Mouse (Mus musculus): ENCODE data around the gene Rftn2. TPM values are rescaled to one million over a fixed set of nuclear protein-coding genes. Genes with fewer than 3 reads are reported as not detected.

Rftn2 gene
- polyA plus RNA-seq, 1 experiment from 2014 or later, result 7.1 TPM

- no peaks in the 10 kb centered on the region for H3K9me3 ChIP-seq (ENCODE audit: control insufficient read depth, low read length)
- H3K27me3 ChIP-seq (replicated peaks; ENCODE audit: control insufficient read depth, insufficient read depth, low read length), result no peaks in the 10 kb centered on the region
- 64% methylated on average over 5 of the region's 5 CpGs for WGBS
- H3K27ac ChIP-seq (ENCODE audit: low read length), result no peak overlapping the region
- H3K4me3 ChIP-seq (ENCODE audit: low read length), result no peak overlapping the region
- no peak for ATAC-seq
- no peak overlapping the region for H3K9ac ChIP-seq (ENCODE audit: low read depth, low read length)
- no peak overlapping the region for H3K4me2 ChIP-seq (ENCODE audit: low read depth, low read length)
- no peaks in the 10 kb centered on the region for H3K4me1 ChIP-seq (ENCODE audit: control insufficient read depth, insufficient read depth, low read length)
- no peaks in the 10 kb centered on the region; the same call in 1 of the 2 replicates for H3K36me3 ChIP-seq (ENCODE audit: control insufficient read depth, insufficient read depth, low read length)
Measured at GRCm38 (mm10) chr1:55162781-55163180, 63.8 kb downstream of the Rftn2 start.

DNA sequence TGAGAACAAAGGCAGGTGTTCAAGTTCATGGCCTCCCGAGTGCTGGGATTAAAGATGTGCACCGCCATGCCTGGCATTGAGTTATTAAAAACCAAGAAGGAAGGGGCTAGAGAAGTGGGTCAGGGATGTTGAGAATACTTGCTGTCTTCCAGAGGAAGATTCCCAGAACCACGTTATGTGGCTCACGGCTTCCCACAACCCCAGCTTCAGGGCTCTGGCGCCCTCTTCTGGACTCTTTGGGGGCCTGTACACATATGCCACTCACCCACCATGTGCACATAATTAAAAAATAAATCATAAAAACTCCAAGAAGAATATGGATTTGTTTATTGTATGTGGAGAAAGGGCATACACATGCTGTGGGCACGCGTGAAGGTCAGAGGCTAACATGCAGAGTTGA, 64.7 kb downstream of the Rftn2 start:
- ATAC-seq, result no peak
- 76% methylated on average over 7 of the region's 7 CpGs for WGBS

DNA sequence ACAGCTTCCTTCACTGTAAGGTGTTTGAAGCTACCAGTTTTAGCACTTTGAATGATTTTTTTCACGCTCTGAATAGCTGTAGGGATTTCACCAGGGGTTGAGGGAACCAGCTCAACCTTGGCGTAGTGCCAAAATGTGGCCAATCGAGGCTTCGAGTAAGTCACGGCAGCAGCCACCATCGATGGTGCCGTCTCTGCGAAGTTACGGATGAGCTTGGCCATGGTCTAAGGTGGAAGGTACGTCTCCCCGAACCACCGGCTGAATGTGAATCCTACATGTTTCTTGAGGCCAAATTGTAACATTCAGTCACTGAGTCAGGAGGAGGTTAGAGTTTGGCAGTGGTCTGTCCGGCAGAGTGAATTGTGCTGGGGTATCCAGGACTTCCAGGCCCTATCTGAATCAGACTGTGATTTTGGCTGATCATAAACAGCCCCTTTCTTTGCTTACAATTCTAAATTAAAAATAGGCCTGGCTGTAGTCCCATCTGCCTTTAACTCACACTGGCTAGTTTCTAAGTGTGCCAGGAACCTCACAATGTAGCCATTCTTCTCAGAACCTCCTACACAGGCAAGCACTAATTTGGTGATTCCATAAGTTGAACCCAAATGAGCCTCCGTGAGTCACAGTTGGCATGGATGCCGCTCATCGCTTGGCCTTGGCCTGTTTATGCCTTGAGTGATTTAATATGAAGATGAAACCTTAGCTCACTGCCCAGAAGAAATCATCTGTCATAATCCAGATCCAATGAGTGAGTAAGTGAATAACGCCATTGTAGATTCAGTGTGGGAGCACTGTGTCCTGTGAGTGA, 65.5 kb downstream of the Rftn2 start:
- Histone ChIP-seq H3K4me2 (ENCODE audit: low read depth, low read length) (no peak overlapping the region), H3K9me3 (ENCODE audit: control insufficient read depth, low read length) (no peaks in the 10 kb centered on the region), H3K4me1 (ENCODE audit: control insufficient read depth, insufficient read depth, low read length) (no peaks in the 10 kb centered on the region), H3K9ac (ENCODE audit: low read depth, low read length) (no peak overlapping the region), H3K27me3 (replicated peaks; ENCODE audit: control insufficient read depth, insufficient read depth, low read length) (no peaks in the 10 kb centered on the region), H3K36me3 (ENCODE audit: control insufficient read depth, insufficient read depth, low read length) (peaks cover 3% of the 10 kb centered on the region; the same call in 1 of the 2 replicates), H3K4me3 (ENCODE audit: low read length) (no peak overlapping the region), H3K27ac (ENCODE audit: low read length) (no peak overlapping the region)
- ATAC-seq, result peak; percentile 26; the same call in 1 of the 2 replicates
- WGBS, result 87% methylated on average over 17 of the region's 17 CpGs

More for the DNA sequence above, 64.7 kb downstream of the Rftn2 start:
- no peaks in the 10 kb centered on the region for H3K4me1 ChIP-seq (ENCODE audit: control insufficient read depth, insufficient read depth, low read length)
- H3K4me3 ChIP-seq (ENCODE audit: low read length), result no peak overlapping the region
- peaks cover 3% of the 10 kb centered on the region; the same call in 1 of the 2 replicates for H3K36me3 ChIP-seq (ENCODE audit: control insufficient read depth, insufficient read depth, low read length)
- H3K27ac ChIP-seq (ENCODE audit: low read length), result no peak overlapping the region
- no peak overlapping the region for H3K9ac ChIP-seq (ENCODE audit: low read depth, low read length)
- H3K4me2 ChIP-seq (ENCODE audit: low read depth, low read length), result no peak overlapping the region
- H3K9me3 ChIP-seq (ENCODE audit: control insufficient read depth, low read length), result no peaks in the 10 kb centered on the region
- H3K27me3 ChIP-seq (replicated peaks; ENCODE audit: control insufficient read depth, insufficient read depth, low read length), result no peaks in the 10 kb centered on the region

- H3K4me3 ChIP-seq (ENCODE audit: low read length), result no peak overlapping the region
- H3K9ac ChIP-seq (ENCODE audit: low read depth, low read length), result no peak overlapping the region
- H3K27ac ChIP-seq (ENCODE audit: low read length), result no peak overlapping the region
- 83% methylated on average over 3 of the region's 3 CpGs for WGBS
- H3K36me3 ChIP-seq (ENCODE audit: control insufficient read depth, insufficient read depth, low read length), result peaks cover 3% of the 10 kb centered on the region; the same call in 1 of the 2 replicates
- ATAC-seq, result no peak
- H3K4me2 ChIP-seq (ENCODE audit: low read depth, low read length), result no peak overlapping the region
- H3K4me1 ChIP-seq (ENCODE audit: control insufficient read depth, insufficient read depth, low read length), result no peaks in the 10 kb centered on the region
- no peaks in the 10 kb centered on the region for H3K9me3 ChIP-seq (ENCODE audit: control insufficient read depth, low read length)
- H3K27me3 ChIP-seq (replicated peaks; ENCODE audit: control insufficient read depth, insufficient read depth, low read length), result no peaks in the 10 kb centered on the region
Measured at GRCm38 (mm10) chr1:55160218-55160617, 66.4 kb downstream of the Rftn2 start.

GRCm38 (mm10) chr1:55158821-55159220, 67.8 kb downstream of the Rftn2 start:
- Histone ChIP-seq H3K4me3 (ENCODE audit: low read length) (no peak overlapping the region), H3K36me3 (ENCODE audit: control insufficient read depth, insufficient read depth, low read length) (peaks cover 3% of the 10 kb centered on the region; the same call in 1 of the 2 replicates), H3K4me1 (ENCODE audit: control insufficient read depth, insufficient read depth, low read length) (no peaks in the 10 kb centered on the region), H3K27me3 (replicated peaks; ENCODE audit: control insufficient read depth, insufficient read depth, low read length) (no peaks in the 10 kb centered on the region), H3K9me3 (ENCODE audit: control insufficient read depth, low read length) (no peaks in the 10 kb centered on the region), H3K4me2 (ENCODE audit: low read depth, low read length) (no peak overlapping the region), H3K9ac (ENCODE audit: low read depth, low read length) (no peak overlapping the region), H3K27ac (ENCODE audit: low read length) (no peak overlapping the region)
- WGBS, result 90% methylated on average over 8 of the region's 8 CpGs
- ATAC-seq, result no peak

DNA sequence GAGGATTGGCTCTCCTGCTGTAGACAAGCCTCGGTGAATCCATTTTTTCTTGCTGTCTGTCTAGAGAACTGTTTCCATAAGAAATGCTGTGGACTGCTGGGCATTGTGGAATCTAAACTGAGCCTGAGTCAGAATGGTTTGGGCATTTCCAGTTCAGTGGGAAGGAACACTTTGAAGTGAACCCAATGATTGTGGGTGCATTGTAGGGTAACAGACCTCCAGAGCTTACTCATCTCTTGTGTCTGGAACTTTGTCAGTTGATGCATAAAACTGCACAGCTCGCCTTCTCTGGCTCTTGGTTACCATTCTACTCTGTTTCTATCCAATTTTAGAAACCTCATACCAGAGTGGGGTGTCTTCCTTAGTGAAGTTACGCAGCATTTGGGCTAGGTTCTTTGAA, 68.4 kb downstream of the Rftn2 start:
- H3K36me3 ChIP-seq (ENCODE audit: control insufficient read depth, insufficient read depth, low read length), result peaks cover 3% of the 10 kb centered on the region; the same call in 1 of the 2 replicates
- 90% methylated on average over 3 of the region's 3 CpGs for WGBS

GRCm38 (mm10) chr1:55157329-55157728, 69.3 kb downstream of the Rftn2 start:
- no peaks in the 10 kb centered on the region for H3K27me3 ChIP-seq (replicated peaks; ENCODE audit: control insufficient read depth, insufficient read depth, low read length)
- peaks cover 3% of the 10 kb centered on the region; the same call in 1 of the 2 replicates for H3K36me3 ChIP-seq (ENCODE audit: control insufficient read depth, insufficient read depth, low read length)
- no peak overlapping the region for H3K4me2 ChIP-seq (ENCODE audit: low read depth, low read length)
- no peak overlapping the region for H3K9ac ChIP-seq (ENCODE audit: low read depth, low read length)
- ATAC-seq, result no peak
- no peaks in the 10 kb centered on the region for H3K9me3 ChIP-seq (ENCODE audit: control insufficient read depth, low read length)
- 96% methylated on average over 4 of the region's 4 CpGs for WGBS
- H3K4me1 ChIP-seq (ENCODE audit: control insufficient read depth, insufficient read depth, low read length), result no peaks in the 10 kb centered on the region
- no peak overlapping the region for H3K27ac ChIP-seq (ENCODE audit: low read length)
- no peak overlapping the region for H3K4me3 ChIP-seq (ENCODE audit: low read length)

More for the DNA sequence above, 68.4 kb downstream of the Rftn2 start:
- H3K4me2 ChIP-seq (ENCODE audit: low read depth, low read length), result no peak overlapping the region
- H3K9me3 ChIP-seq (ENCODE audit: control insufficient read depth, low read length), result no peaks in the 10 kb centered on the region
- H3K4me3 ChIP-seq (ENCODE audit: low read length), result no peak overlapping the region
- no peak overlapping the region for H3K27ac ChIP-seq (ENCODE audit: low read length)
- no peaks in the 10 kb centered on the region for H3K4me1 ChIP-seq (ENCODE audit: control insufficient read depth, insufficient read depth, low read length)
- ATAC-seq, result no peak
- H3K27me3 ChIP-seq (replicated peaks; ENCODE audit: control insufficient read depth, insufficient read depth, low read length), result no peaks in the 10 kb centered on the region
- H3K9ac ChIP-seq (ENCODE audit: low read depth, low read length), result no peak overlapping the region

DNA sequence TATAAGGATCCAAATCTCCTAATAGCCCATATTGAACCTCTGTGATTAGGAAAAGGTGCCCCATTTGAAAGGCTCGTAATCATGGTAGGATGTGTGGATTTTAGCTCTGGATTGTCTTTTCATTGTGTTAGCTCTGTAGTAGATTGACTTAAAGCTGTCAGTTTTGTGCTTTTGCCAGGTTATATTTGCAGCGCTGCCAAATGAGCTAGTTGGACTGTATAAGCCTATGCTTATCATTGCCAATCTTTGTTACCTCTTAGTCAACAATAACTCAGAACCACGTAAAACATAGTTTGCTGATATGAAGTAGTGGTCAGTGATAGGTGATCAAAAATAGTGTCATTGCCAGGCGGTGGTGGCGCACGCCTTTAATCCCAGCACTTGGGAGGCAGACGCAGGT, 81.0 kb downstream of the Rftn2 start:
- H3K27me3 ChIP-seq (replicated peaks; ENCODE audit: control insufficient read depth, insufficient read depth, low read length), result no peaks in the 10 kb centered on the region

DNA sequence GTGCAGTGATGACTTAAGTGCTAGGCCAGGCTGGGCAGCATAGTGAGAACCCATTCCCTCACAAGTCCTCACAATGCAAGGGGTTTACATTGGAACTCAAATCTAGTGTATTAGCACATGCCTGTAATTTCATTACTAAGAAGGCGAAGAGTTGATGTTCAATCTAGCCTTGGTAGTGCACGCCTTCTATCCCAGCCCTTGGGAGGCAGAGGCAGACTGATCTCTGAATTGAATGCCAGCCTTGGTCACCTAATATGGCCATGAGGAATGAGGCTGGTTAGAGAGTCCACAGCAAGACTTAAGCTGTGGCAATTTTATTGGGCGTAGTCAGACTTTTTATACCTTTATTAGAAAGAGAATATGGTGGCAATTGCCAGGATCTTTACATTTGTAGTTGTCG, 82.2 kb downstream of the Rftn2 start:
- 94% methylated on average over 4 of the region's 4 CpGs for WGBS
- Histone ChIP-seq H3K4me2 (ENCODE audit: low read depth, low read length) (no peak overlapping the region), H3K4me1 (ENCODE audit: control insufficient read depth, insufficient read depth, low read length) (no peaks in the 10 kb centered on the region), H3K9me3 (ENCODE audit: control insufficient read depth, low read length) (no peaks in the 10 kb centered on the region), H3K27me3 (replicated peaks; ENCODE audit: control insufficient read depth, insufficient read depth, low read length) (no peaks in the 10 kb centered on the region), H3K4me3 (ENCODE audit: low read length) (no peak overlapping the region), H3K27ac (ENCODE audit: low read length) (no peak overlapping the region), H3K9ac (ENCODE audit: low read depth, low read length) (no peak overlapping the region), H3K36me3 (ENCODE audit: control insufficient read depth, insufficient read depth, low read length) (peaks cover 8% of the 10 kb centered on the region; the same call in 1 of the 2 replicates)
- no peak for ATAC-seq

More for the DNA sequence above, 81.0 kb downstream of the Rftn2 start:
- ATAC-seq, result no peak
- H3K36me3 ChIP-seq (ENCODE audit: control insufficient read depth, insufficient read depth, low read length), result peaks cover 13% of the 10 kb centered on the region; the same call in 1 of the 2 replicates
- no peaks in the 10 kb centered on the region for H3K4me1 ChIP-seq (ENCODE audit: control insufficient read depth, insufficient read depth, low read length)
- 93% methylated on average over 7 of the region's 7 CpGs for WGBS
- no peaks in the 10 kb centered on the region for H3K9me3 ChIP-seq (ENCODE audit: control insufficient read depth, low read length)
- H3K27ac ChIP-seq (ENCODE audit: low read length), result no peak overlapping the region
- H3K9ac ChIP-seq (ENCODE audit: low read depth, low read length), result no peak overlapping the region
- H3K4me2 ChIP-seq (ENCODE audit: low read depth, low read length), result no peak overlapping the region
- no peak overlapping the region for H3K4me3 ChIP-seq (ENCODE audit: low read length)
